Mouse (Mus musculus): ENCODE measurements around the gene Calhm2.
A peak's percentile ranks its signal among the peaks of the same experiment; 100 is the strongest.

Calhm2 gene

GRCm38 (mm10) chr19:47067096-47067882, 70.8 kb downstream of the Calhm2 start, which contains the start of gene Taf5:
Gene Taf5, plus strand, starts transcription at chr19:47067746.
- peak; percentile 98 to 99 for DNase-seq

GRCm38 (mm10) chr19:47065860-47066259, 72.2 kb downstream of the Calhm2 start:
- no peak for DNase-seq

DNA sequence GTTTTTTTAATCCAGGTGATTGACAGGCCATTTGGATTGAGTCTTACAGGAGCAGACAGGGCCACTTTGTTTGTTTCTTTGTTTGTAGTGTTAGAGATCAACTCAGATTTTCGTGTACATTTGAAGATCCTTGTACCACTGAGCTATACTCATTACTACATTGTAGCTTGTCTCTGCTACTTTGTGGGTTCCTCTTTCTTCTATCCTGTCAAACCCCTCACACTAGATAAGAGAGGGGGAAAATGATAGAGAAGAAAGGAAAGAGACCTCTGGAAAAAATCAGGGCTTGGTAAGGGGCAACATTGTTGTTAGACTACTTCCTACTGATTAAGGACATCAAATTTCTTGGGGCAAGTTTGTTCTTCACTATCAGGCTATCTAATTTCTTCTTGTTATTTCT, 80.4 kb downstream of the Calhm2 start:
- no peak for DNase-seq
